Mouse (Mus musculus): ENCODE measurements around the gene Kcmf1. TPM values are rescaled to one million over a fixed set of nuclear protein-coding genes. Genes with fewer than 3 reads are reported as not detected.

Kcmf1 gene
- polyA plus RNA-seq, 1 experiment from 2014 or later = 25.0 TPM

DNA sequence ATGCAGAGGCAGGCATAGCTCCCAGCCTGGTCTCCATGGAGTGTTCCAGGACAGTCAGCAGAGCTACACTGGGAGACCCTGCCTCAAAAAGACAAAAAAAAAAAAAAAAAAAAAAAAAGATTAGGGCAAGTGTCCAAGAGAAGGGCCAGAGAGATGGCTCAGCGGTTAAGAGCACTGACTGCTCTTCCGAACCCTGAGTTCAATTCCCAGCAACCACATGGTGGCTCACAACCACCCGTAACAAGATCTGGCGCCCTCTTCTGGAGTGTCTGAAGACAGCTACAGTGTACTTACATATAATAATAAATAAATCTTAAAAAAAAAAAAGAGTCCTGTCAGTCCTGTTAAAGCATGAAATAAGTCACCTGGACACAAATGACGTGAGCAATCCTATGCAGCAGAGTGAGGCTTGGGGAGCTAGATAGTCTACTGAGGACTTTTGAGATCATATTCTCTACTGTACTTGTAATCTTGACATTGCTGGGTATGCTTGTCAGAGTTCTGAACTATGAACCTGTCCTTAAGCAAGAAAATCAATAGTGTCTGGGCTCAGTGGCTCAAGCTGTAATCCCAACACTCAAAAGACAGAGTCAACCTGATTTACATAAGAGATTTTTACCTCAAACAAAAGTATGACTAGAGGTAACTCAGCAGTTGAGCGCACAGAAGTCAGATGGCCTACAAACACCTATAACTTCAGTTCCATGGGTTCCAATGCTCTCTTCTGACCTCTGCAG, 2.6 kb upstream of the Kcmf1 start:
- Histone ChIP-seq H3K4me2 (ENCODE audit: low read depth, low read length) (no peak overlapping the region), H3K27me3 (ENCODE audit: control insufficient read depth, insufficient read depth, low read length) (no peaks in the 10 kb centered on the region), H3K36me3 (ENCODE audit: control insufficient read depth, insufficient read depth, low read length) (no peaks in the 10 kb centered on the region), H3K4me1 (ENCODE audit: control insufficient read depth, insufficient read depth, low read length) (peaks cover 13% of the 10 kb centered on the region), H3K9me3 (replicated peaks; ENCODE audit: control insufficient read depth, low read length) (no peaks in the 10 kb centered on the region), H3K9ac (ENCODE audit: low read length) (no peak overlapping the region), H3K27ac (ENCODE audit: low read length) (no peak overlapping the region), H3K4me3 (replicated peaks; ENCODE audit: low read length) (no peak overlapping the region)
- WGBS = 72% methylated on average over 6 of the region's 6 CpGs
- ATAC-seq (ENCODE audit: insufficient read depth, low FRiP score) = no peak

DNA sequence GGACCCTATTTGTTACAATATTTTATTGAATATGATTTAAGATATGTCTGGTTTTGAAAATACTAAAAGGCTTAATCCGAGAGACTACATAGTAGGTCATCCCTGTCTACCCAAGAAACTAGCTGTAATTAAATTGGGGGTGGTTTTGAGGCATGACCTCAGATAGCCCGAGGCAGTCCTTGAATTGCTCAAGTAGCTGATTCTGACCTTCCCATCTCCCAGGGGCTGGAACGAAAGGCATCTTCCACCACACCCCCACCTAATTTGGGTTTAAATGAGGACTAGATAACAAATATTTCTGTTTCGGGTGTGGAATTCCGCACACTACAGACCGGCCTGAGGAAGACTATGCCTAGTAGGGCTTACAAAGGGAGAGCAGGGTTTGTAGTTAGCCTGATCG, 1.2 kb upstream of the Kcmf1 start:
- Histone ChIP-seq H3K9ac (ENCODE audit: low read length) (peak overlapping the region; percentile 100), H3K4me2 (ENCODE audit: low read depth, low read length) (peak overlapping the region; percentile 84), H3K9me3 (replicated peaks; ENCODE audit: control insufficient read depth, low read length) (no peaks in the 10 kb centered on the region), H3K27ac (ENCODE audit: low read length) (no peak overlapping the region), H3K4me3 (replicated peaks; ENCODE audit: low read length) (peak overlapping the region; percentile 96), H3K27me3 (ENCODE audit: control insufficient read depth, insufficient read depth, low read length) (no peaks in the 10 kb centered on the region), H3K4me1 (ENCODE audit: control insufficient read depth, insufficient read depth, low read length) (peaks cover 20% of the 10 kb centered on the region), H3K36me3 (ENCODE audit: control insufficient read depth, insufficient read depth, low read length) (no peaks in the 10 kb centered on the region)
- 61% methylated on average over 7 of the region's 7 CpGs for WGBS
- no peak for ATAC-seq (ENCODE audit: insufficient read depth, low FRiP score)

DNA sequence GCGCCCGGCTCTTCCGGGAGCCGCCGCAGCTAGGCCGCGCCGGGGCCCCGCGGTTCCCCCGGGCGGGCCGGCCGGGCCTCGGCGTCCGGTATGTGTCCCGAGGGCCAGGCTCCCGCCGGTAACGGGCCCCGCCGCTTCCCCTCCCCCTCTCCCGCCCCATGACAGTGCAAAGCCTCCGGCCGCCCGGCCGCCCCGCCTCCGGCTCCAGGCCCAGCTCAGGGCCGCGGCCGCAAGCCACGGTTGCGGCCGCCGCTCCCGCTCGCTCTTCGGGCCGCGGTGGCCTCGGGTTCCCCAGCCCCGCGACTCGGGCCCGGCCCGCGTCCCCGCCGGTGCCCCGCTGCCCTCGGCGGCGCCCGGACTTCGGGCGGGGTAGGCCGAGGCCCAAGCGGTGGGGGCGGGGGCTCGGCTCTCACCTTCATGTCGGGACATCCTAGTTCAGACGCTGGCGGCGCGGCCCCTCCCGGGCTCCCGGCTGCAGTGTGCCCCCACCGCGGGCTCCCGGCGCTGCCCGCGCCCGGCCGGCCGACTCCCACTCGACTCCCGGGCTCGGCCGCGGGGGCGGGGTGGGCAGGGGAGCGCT, 488 bp downstream of the Kcmf1 start:
- under 1% methylated on average over 59 of the region's 85 CpGs for WGBS
- Histone ChIP-seq H3K36me3 (ENCODE audit: control insufficient read depth, insufficient read depth, low read length) (no peaks in the 10 kb centered on the region), H3K9ac (ENCODE audit: low read length) (peak overlapping the region; percentile 100), H3K4me1 (ENCODE audit: control insufficient read depth, insufficient read depth, low read length) (peaks cover 31% of the 10 kb centered on the region), H3K27me3 (ENCODE audit: control insufficient read depth, insufficient read depth, low read length) (no peaks in the 10 kb centered on the region), H3K4me2 (ENCODE audit: low read depth, low read length) (peak overlapping the region; percentile 71), H3K4me3 (replicated peaks; ENCODE audit: low read length) (peak overlapping the region; percentile 96), H3K27ac (ENCODE audit: low read length) (peak overlapping the region; percentile 98), H3K9me3 (replicated peaks; ENCODE audit: control insufficient read depth, low read length) (no peaks in the 10 kb centered on the region)
- peak; percentile 65 for ATAC-seq (ENCODE audit: insufficient read depth, low FRiP score)

DNA sequence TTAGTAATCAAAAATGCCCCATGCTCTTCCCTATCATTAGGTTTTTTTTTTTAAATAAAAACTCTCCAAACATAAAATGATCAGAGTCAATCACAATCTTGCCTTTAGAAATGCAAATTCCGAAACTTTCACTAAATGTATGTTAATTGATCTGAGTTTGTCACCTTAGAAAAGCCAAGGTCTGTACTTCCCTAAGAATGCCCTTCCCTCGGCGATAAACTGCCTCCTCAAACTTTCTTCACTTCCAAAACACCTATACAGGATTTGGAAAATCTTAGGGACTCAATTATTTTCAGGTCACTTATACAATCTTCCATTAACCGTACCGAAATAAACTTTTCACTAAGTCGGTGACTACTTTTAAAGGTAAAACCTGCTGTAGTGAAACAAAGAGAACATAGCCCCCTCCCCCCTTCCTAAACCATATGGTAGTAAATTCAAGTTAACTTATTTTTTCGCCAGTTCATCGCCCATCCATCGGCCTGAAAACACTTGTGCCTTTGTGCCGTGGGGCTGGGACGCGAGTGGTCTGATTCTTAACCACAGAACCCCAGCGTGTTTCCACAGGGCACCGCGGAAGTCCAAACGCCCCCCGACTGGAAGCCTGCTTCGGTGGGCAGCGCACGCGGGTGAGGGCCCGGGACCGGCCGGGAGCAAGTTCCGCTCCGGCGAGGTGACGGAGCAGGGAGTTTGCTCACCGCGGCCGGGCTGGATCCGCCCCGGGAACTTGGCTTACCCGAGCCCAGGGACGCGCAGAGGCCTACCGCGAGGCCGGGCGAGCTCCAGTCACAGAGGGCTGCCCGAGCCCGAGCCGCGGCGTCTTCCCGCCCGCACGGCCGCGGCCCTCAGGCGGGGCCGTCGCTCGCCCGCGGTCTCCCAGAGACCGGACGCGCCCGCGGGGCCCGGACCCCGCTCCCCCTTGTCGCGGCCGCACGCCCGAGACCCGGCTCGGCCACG, 1.3 kb downstream of the Kcmf1 start:
- WGBS = under 1% methylated on average over 61 of the region's 71 CpGs
- H3K4me3 ChIP-seq (replicated peaks; ENCODE audit: low read length) = peak overlapping the region; percentile 96
- no peaks in the 10 kb centered on the region for H3K27me3 ChIP-seq (ENCODE audit: control insufficient read depth, insufficient read depth, low read length)
- peak overlapping the region; percentile 71 for H3K4me2 ChIP-seq (ENCODE audit: low read depth, low read length)
- H3K27ac ChIP-seq (ENCODE audit: low read length) = peak overlapping the region; percentile 98
- peak overlapping the region; percentile 100 for H3K9ac ChIP-seq (ENCODE audit: low read length)
- peaks cover 31% of the 10 kb centered on the region for H3K4me1 ChIP-seq (ENCODE audit: control insufficient read depth, insufficient read depth, low read length)
- H3K36me3 ChIP-seq (ENCODE audit: control insufficient read depth, insufficient read depth, low read length) = no peaks in the 10 kb centered on the region
- no peaks in the 10 kb centered on the region for H3K9me3 ChIP-seq (replicated peaks; ENCODE audit: control insufficient read depth, low read length)
- peak; percentile 31 for ATAC-seq (ENCODE audit: insufficient read depth, low FRiP score)

DNA sequence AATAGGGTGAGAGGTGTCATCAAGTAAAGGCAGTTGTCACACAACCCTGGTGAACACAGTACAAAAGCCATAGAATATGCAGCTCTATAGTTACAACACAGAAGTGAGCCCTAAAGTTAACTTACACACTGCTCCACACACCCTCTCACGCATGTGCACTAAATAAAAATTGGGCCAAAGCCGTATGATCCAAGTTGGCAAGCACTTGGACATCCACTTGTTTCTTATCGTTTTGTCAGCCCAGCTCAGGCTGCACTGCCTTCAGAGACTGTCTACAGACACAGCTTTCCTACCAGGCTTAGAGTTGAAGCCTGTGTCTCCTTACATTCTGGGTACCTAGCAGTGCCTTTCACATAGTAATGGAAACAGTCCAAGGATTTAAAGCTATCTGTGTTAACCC, 4.8 kb downstream of the Kcmf1 start:
- WGBS = 51% methylated on average over 3 of the region's 3 CpGs
- ATAC-seq (ENCODE audit: insufficient read depth, low FRiP score) = no peak
- Histone ChIP-seq H3K9ac (ENCODE audit: low read length) (no peak overlapping the region), H3K4me3 (replicated peaks; ENCODE audit: low read length) (no peak overlapping the region), H3K27ac (ENCODE audit: low read length) (no peak overlapping the region), H3K36me3 (ENCODE audit: control insufficient read depth, insufficient read depth, low read length) (no peaks in the 10 kb centered on the region), H3K9me3 (replicated peaks; ENCODE audit: control insufficient read depth, low read length) (no peaks in the 10 kb centered on the region), H3K27me3 (ENCODE audit: control insufficient read depth, insufficient read depth, low read length) (no peaks in the 10 kb centered on the region), H3K4me1 (ENCODE audit: control insufficient read depth, insufficient read depth, low read length) (peaks cover 26% of the 10 kb centered on the region), H3K4me2 (ENCODE audit: low read depth, low read length) (no peak overlapping the region)

DNA sequence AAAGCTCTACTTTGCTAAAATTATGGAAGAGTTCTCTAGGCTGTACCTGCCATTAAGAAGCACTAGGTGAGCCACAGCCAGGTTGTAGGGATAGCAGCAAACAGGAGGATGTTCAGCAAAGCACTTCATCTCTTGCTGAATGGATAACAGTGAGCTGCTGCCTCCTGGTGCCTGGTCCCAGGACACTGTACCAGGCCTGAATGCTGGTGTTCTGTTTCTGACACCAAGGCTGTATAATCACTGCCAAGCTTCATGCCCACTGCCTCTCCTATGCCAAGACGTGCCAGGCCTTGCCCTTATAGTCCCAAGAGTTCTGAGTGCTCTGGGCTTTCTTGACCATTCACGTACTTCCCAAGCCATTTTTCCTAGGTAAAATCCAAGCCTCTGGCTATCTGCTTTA, 8.5 kb downstream of the Kcmf1 start:
- H3K4me1 ChIP-seq (ENCODE audit: control insufficient read depth, insufficient read depth, low read length) = peaks cover 30% of the 10 kb centered on the region
- no peak for ATAC-seq (ENCODE audit: insufficient read depth, low FRiP score)
- no peak overlapping the region for H3K27ac ChIP-seq (ENCODE audit: low read length)
- H3K27me3 ChIP-seq (ENCODE audit: control insufficient read depth, insufficient read depth, low read length) = no peaks in the 10 kb centered on the region
- no peak overlapping the region for H3K4me3 ChIP-seq (replicated peaks; ENCODE audit: low read length)
- no peak overlapping the region for H3K4me2 ChIP-seq (ENCODE audit: low read depth, low read length)
- no peak overlapping the region for H3K9ac ChIP-seq (ENCODE audit: low read length)
- H3K9me3 ChIP-seq (replicated peaks; ENCODE audit: control insufficient read depth, low read length) = no peaks in the 10 kb centered on the region
- no peaks in the 10 kb centered on the region for H3K36me3 ChIP-seq (ENCODE audit: control insufficient read depth, insufficient read depth, low read length)
- WGBS = 89% methylated on average over 2 of the region's 2 CpGs

DNA sequence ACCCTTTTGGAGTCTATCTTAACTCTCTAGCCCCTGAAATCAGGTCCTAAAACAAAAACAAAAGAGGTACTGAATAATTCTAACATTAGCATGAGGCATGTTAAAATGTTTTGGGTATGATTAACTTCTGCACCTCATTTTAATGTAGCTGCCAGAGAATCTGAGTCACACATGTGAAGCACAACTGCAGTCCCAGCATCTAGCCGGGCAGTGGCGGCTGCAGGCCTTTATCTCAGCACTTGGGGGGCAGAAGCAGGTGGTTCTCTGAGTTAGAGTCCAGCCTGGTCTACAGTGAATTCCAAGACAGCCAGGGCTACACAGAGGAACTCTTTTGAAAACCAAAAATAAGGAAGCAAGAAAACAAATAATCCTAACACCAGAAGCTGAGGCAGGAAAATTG, 11.1 kb downstream of the Kcmf1 start:
- no peak for ATAC-seq (ENCODE audit: insufficient read depth, low FRiP score)
- H3K27ac ChIP-seq (ENCODE audit: low read length) = no peak overlapping the region
- no peaks in the 10 kb centered on the region for H3K36me3 ChIP-seq (ENCODE audit: control insufficient read depth, insufficient read depth, low read length)
- H3K9ac ChIP-seq (ENCODE audit: low read length) = no peak overlapping the region
- no peaks in the 10 kb centered on the region for H3K9me3 ChIP-seq (replicated peaks; ENCODE audit: control insufficient read depth, low read length)
- no peaks in the 10 kb centered on the region for H3K27me3 ChIP-seq (ENCODE audit: control insufficient read depth, insufficient read depth, low read length)
- no peak overlapping the region for H3K4me3 ChIP-seq (replicated peaks; ENCODE audit: low read length)
- H3K4me1 ChIP-seq (ENCODE audit: control insufficient read depth, insufficient read depth, low read length) = peaks cover 25% of the 10 kb centered on the region
- 60% methylated on average over 2 of the region's 2 CpGs for WGBS
- H3K4me2 ChIP-seq (ENCODE audit: low read depth, low read length) = no peak overlapping the region

DNA sequence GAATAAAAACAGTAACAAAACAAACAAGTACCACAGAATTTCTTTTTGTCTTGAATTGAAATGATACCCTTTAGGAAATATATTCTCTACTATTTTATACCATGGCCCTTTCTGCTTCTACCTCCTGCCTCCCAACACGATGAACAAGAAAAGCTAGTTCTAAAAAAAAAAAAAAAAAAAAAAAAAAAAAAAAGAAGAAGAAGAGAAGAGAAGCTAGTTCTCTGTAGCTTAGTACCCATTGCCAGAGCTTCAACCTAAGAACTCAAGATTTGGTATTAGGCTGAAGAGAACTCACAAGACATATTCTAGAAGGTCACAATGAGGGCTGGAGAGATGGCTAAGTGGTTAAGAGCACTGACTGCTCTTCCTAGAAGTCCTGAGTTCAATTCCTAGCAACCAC, 14.5 kb downstream of the Kcmf1 start:
- Histone ChIP-seq H3K27me3 (ENCODE audit: control insufficient read depth, insufficient read depth, low read length) (no peaks in the 10 kb centered on the region), H3K9me3 (replicated peaks; ENCODE audit: control insufficient read depth, low read length) (no peaks in the 10 kb centered on the region), H3K4me2 (ENCODE audit: low read depth, low read length) (no peak overlapping the region), H3K36me3 (ENCODE audit: control insufficient read depth, insufficient read depth, low read length) (no peaks in the 10 kb centered on the region), H3K9ac (ENCODE audit: low read length) (no peak overlapping the region), H3K4me3 (replicated peaks; ENCODE audit: low read length) (no peak overlapping the region), H3K27ac (ENCODE audit: low read length) (no peak overlapping the region), H3K4me1 (ENCODE audit: control insufficient read depth, insufficient read depth, low read length) (peaks cover 38% of the 10 kb centered on the region)
- no peak for ATAC-seq (ENCODE audit: insufficient read depth, low FRiP score)
- 57% methylated on average over 1 of the region's 1 CpGs for WGBS

DNA sequence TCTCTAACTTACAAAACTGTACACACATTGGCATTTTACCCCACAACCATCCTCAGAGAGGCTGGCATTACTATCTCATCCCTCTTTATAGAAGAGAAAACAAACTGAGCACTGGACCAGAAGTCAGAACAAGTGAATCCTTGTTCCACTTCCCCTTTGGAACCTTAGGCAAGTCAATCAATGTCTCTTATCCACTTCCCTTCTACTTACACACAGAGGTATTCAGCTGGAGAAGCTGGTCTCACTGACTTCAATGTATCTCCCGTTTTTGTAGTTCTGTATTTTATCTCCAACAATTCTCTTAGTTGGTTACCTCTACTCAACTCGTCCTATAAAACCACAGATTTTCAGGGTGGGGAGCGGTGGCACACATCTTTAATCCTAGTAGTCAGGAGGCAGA, 15.0 kb downstream of the Kcmf1 start:
- Histone ChIP-seq H3K4me3 (replicated peaks; ENCODE audit: low read length) (no peak overlapping the region), H3K27me3 (ENCODE audit: control insufficient read depth, insufficient read depth, low read length) (no peaks in the 10 kb centered on the region), H3K9me3 (replicated peaks; ENCODE audit: control insufficient read depth, low read length) (no peaks in the 10 kb centered on the region), H3K4me1 (ENCODE audit: control insufficient read depth, insufficient read depth, low read length) (peaks cover 36% of the 10 kb centered on the region), H3K36me3 (ENCODE audit: control insufficient read depth, insufficient read depth, low read length) (no peaks in the 10 kb centered on the region), H3K4me2 (ENCODE audit: low read depth, low read length) (no peak overlapping the region), H3K9ac (ENCODE audit: low read length) (no peak overlapping the region), H3K27ac (ENCODE audit: low read length) (no peak overlapping the region)
- ATAC-seq (ENCODE audit: insufficient read depth, low FRiP score) = no peak
- 77% methylated on average over 3 of the region's 3 CpGs for WGBS
